Mouse (Mus musculus) ES-Bruce4 (cell line): Measurements from ENCODE around the gene Cdkal1.

Experiments
- CTCF ChIP-seq: IDR thresholded peaks from one replicate; pipeline ENCODE4 v1.8.1; 2011; ENCODE audit warnings: low read depth, low read length
- POLR2A ChIP-seq: IDR thresholded peaks from one replicate; pipeline ENCODE4 v1.8.1; 2011; ENCODE audit warnings: low read length; ENCODE audit not compliant: insufficient read depth

DNA sequence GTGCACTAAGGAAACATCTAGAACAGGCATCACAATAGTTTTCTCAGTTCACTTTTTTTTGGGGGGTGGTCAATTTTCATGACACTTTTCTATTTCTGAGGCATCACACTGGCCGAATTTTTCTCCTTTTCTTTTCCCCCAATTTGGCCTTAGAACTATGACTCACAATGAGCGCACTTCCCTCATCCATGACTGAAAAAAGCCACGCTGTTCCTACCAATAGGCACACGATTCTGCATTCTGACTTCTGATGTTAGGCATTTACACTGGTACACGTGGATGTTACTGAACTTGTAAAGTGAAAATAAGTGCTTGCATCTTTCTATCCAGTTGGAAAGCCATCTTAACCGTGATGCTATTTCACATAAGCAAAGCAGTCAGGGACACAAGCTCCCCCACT is 77.3 kb downstream of the Cdkal1 start:
- TF ChIP-seq CTCF (no peak), POLR2A (no peak)
